8 mouse cellular contexts compared by ENCODE assay signal in genomic region chr12:8921394-8922368, GRCm38 (mm10). TPM values are rescaled to one million over a fixed set of nuclear protein-coding genes. Genes with fewer than 3 reads are reported as not detected.
DNase-seq lines count a peak whose midpoint lies in the region; ATAC-seq and TF ChIP-seq lines count a peak whose summit lies in the region.

Gene Laptm4a (plus strand): TSS chr12:8921664.

- peak within 1 kb of the TSS; percentile 81 for H3K4me2 ChIP-seq in forebrain, embryonic 16.5 days (ENCODE audit: low read length)
- H3K4me2 ChIP-seq in lung, embryonic 14.5 days = peak within 1 kb of the TSS; percentile 84

- H3K4me3 ChIP-seq in G1E (ENCODE audit: low read depth, low read length) = peak within 1 kb of the TSS; percentile 76
- peak within 1 kb of the TSS; percentile 81 for H3K4me3 ChIP-seq in forebrain, embryonic 16.5 days (replicated peaks; ENCODE audit: low read length)
- peak within 1 kb of the TSS; percentile 97 for H3K4me3 ChIP-seq in layer of hippocampus, adult 2 months
- H3K4me3 ChIP-seq in lung, embryonic 14.5 days (ENCODE audit: low read depth, low read length) = peak within 1 kb of the TSS; percentile 78
- H3K4me3 ChIP-seq in olfactory bulb, adult 2 months (ENCODE audit: insufficient read depth, low read depth, low read length) = peak within 1 kb of the TSS; percentile 99
- H3K4me3 ChIP-seq in thymus, adult 2 months (ENCODE audit: control insufficient read depth, insufficient read depth, low read length) = peak within 1 kb of the TSS; percentile 78

- ATAC-seq in G1E (ENCODE audit: extremely low read depth, insufficient number of reproducible peaks, low FRiP score, poor library complexity, severe bottlenecking) = peak; percentile 89
- ATAC-seq in forebrain, embryonic 16.5 days = peak; percentile 98
- peak; percentile 98 for ATAC-seq in lung, embryonic 14.5 days (ENCODE audit: insufficient read depth)

- TF ChIP-seq POLR2A in olfactory bulb, adult 2 months (IDR thresholded peaks at IDR 0.05; ENCODE audit: insufficient read depth, low read depth, low read length) = peak; percentile 93
- TF ChIP-seq POLR2A in thymus, adult 2 months (IDR thresholded peaks at IDR 0.05; ENCODE audit: control insufficient read depth, extremely low read depth, insufficient read depth, low read length, poor library complexity) = peak; percentile 89

- intact Hi-C loops in heart, postnatal 36 days (cut with DNase I) = no loop called here

- peak within 1 kb of the TSS; percentile 84 for H3K9ac ChIP-seq in forebrain, embryonic 16.5 days (replicated peaks; ENCODE audit: low read depth, low read length)
- peak within 1 kb of the TSS; percentile 86 for H3K9ac ChIP-seq in lung, embryonic 14.5 days

- TF ChIP-seq CTCF in G1E (IDR thresholded peaks at IDR 0.05; ENCODE audit: low read depth, low read length) = no peak
- no peak for TF ChIP-seq CTCF in layer of hippocampus, adult 2 months (conservative IDR thresholded peaks at IDR 0.05)
- no peak for TF ChIP-seq CTCF in lung, embryonic 14.5 days (IDR thresholded peaks at IDR 0.05; ENCODE audit: low read depth)
- TF ChIP-seq CTCF in olfactory bulb, adult 2 months (IDR thresholded peaks at IDR 0.05; ENCODE audit: insufficient read depth, low read depth, low read length) = no peak
- TF ChIP-seq CTCF in thymus, adult 2 months (IDR thresholded peaks at IDR 0.05; ENCODE audit: borderline replicate concordance, control insufficient read depth, extremely low read depth, insufficient read depth, low read length, poor library complexity) = peak; percentile 52; the same call in 1 of the 2 replicates

- peaks cover 25% of the 10 kb centered on the region for H3K4me1 ChIP-seq in G1E (ENCODE audit: insufficient read depth, low read depth, low read length)
- H3K4me1 ChIP-seq in forebrain, embryonic 16.5 days (replicated peaks; ENCODE audit: control insufficient read depth, insufficient read depth, low read length) = peaks cover 28% of the 10 kb centered on the region
- H3K4me1 ChIP-seq in lung, embryonic 14.5 days (ENCODE audit: insufficient read depth) = peaks cover 17% of the 10 kb centered on the region
- peaks cover 2% of the 10 kb centered on the region; the same call in 1 of the 2 replicates for H3K4me1 ChIP-seq in olfactory bulb, adult 2 months (ENCODE audit: control insufficient read depth, insufficient read depth, low read length)
- H3K4me1 ChIP-seq in thymus, adult 2 months (replicated peaks; ENCODE audit: control insufficient read depth, insufficient read depth, low read length) = peaks cover 4% of the 10 kb centered on the region

- WGBS in forebrain, embryonic 16.5 days = under 1% methylated on average over 73 of the region's 73 CpGs
- WGBS in lung, embryonic 14.5 days = under 1% methylated on average over 73 of the region's 73 CpGs
- under 1% methylated on average over 73 of the region's 73 CpGs for WGBS in olfactory bulb, adult 2 months
- WGBS in thymus, adult 2 months = under 1% methylated on average over 73 of the region's 73 CpGs

- H3K36me3 ChIP-seq in G1E (replicated peaks) = peaks cover 21% of the 10 kb centered on the region
- no peaks in the 10 kb centered on the region for H3K36me3 ChIP-seq in forebrain, embryonic 16.5 days (ENCODE audit: control insufficient read depth, insufficient read depth)
- peaks cover 18% of the 10 kb centered on the region for H3K36me3 ChIP-seq in lung, embryonic 14.5 days (ENCODE audit: insufficient read depth)
- H3K36me3 ChIP-seq in thymus, adult 2 months (ENCODE audit: control insufficient read depth, insufficient read depth, low read length) = 0 out of 2 replicates have a peak, but pooled peaks cover 4% of the 10 kb centered on the region

- H3K27me3 ChIP-seq in G1E (ENCODE audit: insufficient read depth, low read length) = no peaks in the 10 kb centered on the region
- no peaks in the 10 kb centered on the region for H3K27me3 ChIP-seq in forebrain, embryonic 16.5 days (replicated peaks; ENCODE audit: control insufficient read depth, insufficient read depth, low read length)
- no peaks in the 10 kb centered on the region for H3K27me3 ChIP-seq in lung, embryonic 14.5 days (ENCODE audit: insufficient read depth, low read length)
- H3K27me3 ChIP-seq in thymus, adult 2 months (ENCODE audit: control insufficient read depth, insufficient read depth, low read length) = no peaks in the 10 kb centered on the region

- H3K27ac ChIP-seq in forebrain, embryonic 16.5 days (ENCODE audit: low read length) = peak within 1 kb of the TSS; percentile 99
- H3K27ac ChIP-seq in layer of hippocampus, adult 2 months = peak within 1 kb of the TSS; percentile 99
- peak within 1 kb of the TSS; percentile 99 for H3K27ac ChIP-seq in lung, embryonic 14.5 days (ENCODE audit: low read depth)
- peak within 1 kb of the TSS; percentile 95 for H3K27ac ChIP-seq in olfactory bulb, adult 2 months (ENCODE audit: insufficient read depth, low read depth, low read length)
- H3K27ac ChIP-seq in thymus, adult 2 months (ENCODE audit: control insufficient read depth, insufficient read depth, low read length) = peak within 1 kb of the TSS; percentile 81

- H3K9me3 ChIP-seq in G1E (replicated peaks) = no peaks in the 10 kb centered on the region
- H3K9me3 ChIP-seq in forebrain, embryonic 16.5 days (ENCODE audit: control insufficient read depth, low read length) = no peaks in the 10 kb centered on the region
- H3K9me3 ChIP-seq in lung, embryonic 14.5 days (ENCODE audit: low read depth, low read length) = no peaks in the 10 kb centered on the region

- DNase-seq in G1E (ENCODE audit: low spot score) = peak; percentile 94
- DNase-seq in cerebellum, adult 18-20 months = peak; percentile 95 to 98
- DNase-seq in heart, postnatal 36 days = peak; percentile 97 to 99
- peak; percentile 98 for DNase-seq in layer of hippocampus, adult 2 months (ENCODE audit: low spot score in 2 of 2)
- peak; percentile 99 for DNase-seq in lung, embryonic 14.5 days
- peak; percentile 96 for DNase-seq in thymus, adult 2 months

RNA-seq across cellular contexts. Expression of gene Laptm4a, which starts in this region (rescaled TPM):
- total RNA-seq in G1E (2014; fragmentation: Nextera tagmentation) (56.4 and 78.1 TPM in 2 replicates), G1E (2017) (86.2 and 88.3 TPM in 2 replicates)
- 5.4 and 9.5 TPM in 2 replicates for polyA plus RNA-seq in G1E (2012)
- polyA plus RNA-seq in forebrain, embryonic 16.5 days (2015; fragmentation: Nextera tagmentation; extraction: Ambion mirVana) = 280 and 300 TPM in 2 replicates
- total RNA-seq in heart, postnatal 36 days (2021) = 100 to 1,000 TPM; 361 to 367 TPM
- 100 to 1,000 TPM; 208 to 222 TPM for total RNA-seq in layer of hippocampus, adult 2 months (2021)
- 213 and 215 TPM in 2 replicates for polyA plus RNA-seq in lung, embryonic 14.5 days (2014; fragmentation: Nextera tagmentation; extraction: Ambion mirVana)
- not detected in 2 replicates for polyA plus RNA-seq in olfactory bulb, adult 2 months (2012; ENCODE audit: insufficient read depth, insufficient read length, low replicate concordance, missing spikeins)
- polyA plus RNA-seq in thymus, adult 2 months (2012; rRNA removed) = 109 and 138 TPM in 2 replicates

Comparison
In these comparisons a context has a peak if more than half of its experiments do, and no peak if none do; other contexts are left out.
1. Peak in every context shown above with its lines: DNase-seq, ATAC-seq, H3K4me3 ChIP-seq and H3K27ac ChIP-seq.